Mouse (Mus musculus) liver, adult 2 months (tissue): ENCODE results near the gene Dusp16. TPM values are rescaled to one million over a fixed set of nuclear protein-coding genes. Genes with fewer than 3 reads are reported as not detected.
A peak's percentile ranks its signal among the peaks of the same experiment; 100 is the strongest.

Source experiments
- DNase-seq: peaks from one replicate; pipeline ENCODE4 v3.0.0-alpha.2; 2011; ENCODE audit warnings: low read depth, low spot score; ENCODE audit errors: extremely low read depth
- H3K27ac ChIP-seq: fragments of 200-500 bp; replicated peaks from 2 replicates; pipeline ENCODE4 v1.5.1; 2012; ENCODE audit warnings: low read depth, mild to moderate bottlenecking, control low read depth, inconsistent platforms, low read length; ENCODE audit not compliant: insufficient read depth
- H3K27me3 ChIP-seq: fragments of 200-500 bp; 2 replicates; pipeline ENCODE4 v1.6.1; 2012; ENCODE audit warnings: mild to moderate bottlenecking, moderate library complexity, low read length, inconsistent platforms; ENCODE audit not compliant: control insufficient read depth, insufficient read depth
- H3K36me3 ChIP-seq: fragments of 200-500 bp; 2 replicates; pipeline ENCODE4 v1.6.1; 2012; ENCODE audit warnings: low read length, inconsistent platforms; ENCODE audit not compliant: control insufficient read depth, insufficient read depth
- H3K4me1 ChIP-seq: fragments of 200-500 bp; 2 replicates; pipeline ENCODE4 v1.6.1; 2011; ENCODE audit warnings: low read length; ENCODE audit not compliant: control insufficient read depth, insufficient read depth
- H3K4me3 ChIP-seq: fragments of 200-500 bp; 2 replicates; pipeline ENCODE4 v1.5.1; 2011; ENCODE audit warnings: low read depth, mild to moderate bottlenecking, control low read depth, low read length, moderate library complexity; ENCODE audit not compliant: insufficient read depth
- H3K79me2 ChIP-seq: fragments of 200-500 bp; 2 replicates; pipeline ENCODE4 v1.6.1; 2012; ENCODE audit warnings: inconsistent platforms, mild to moderate bottlenecking, low read length, moderate library complexity; ENCODE audit not compliant: control insufficient read depth, insufficient read depth
- H3K9ac ChIP-seq: fragments of 200-500 bp; 2 replicates; pipeline ENCODE4 v1.6.1; 2012; ENCODE audit warnings: low read depth, mild to moderate bottlenecking, control low read depth, inconsistent platforms, low read length
- CTCF ChIP-seq: fragments of 200-500 bp; IDR thresholded peaks from 2 replicates; pipeline ENCODE4 v1.5.1; 2011; ENCODE audit warnings: low read depth, low read length, control low read depth
- POLR2A ChIP-seq: fragments of 200-500 bp; IDR thresholded peaks from 2 replicates; pipeline ENCODE4 v1.6.1; 2011; ENCODE audit warnings: low read length, control low read depth; ENCODE audit not compliant: insufficient read depth; ENCODE audit errors: extremely low read depth
- WGBS: fragments of 180-500 bp; shearing (Covaris S2); methylation state at CpG from one replicate; pipeline ENCODE4 v1.1.7; 2018; 5-methylcytosine and 5-hydroxymethylcytosine counted together
- polyA plus RNA-seq: library from polyadenylated mRNA; depleted of rRNA; stranded (reverse); fragments of >200 nt; gene quantifications from 2 replicates; pipeline ENCODE4 v1.2.3, GENCODE M21; 2012
- total RNA-seq: library from RNA; depleted of rRNA; stranded (reverse); fragments of >200 nt; gene quantifications from 2 replicates; pipeline ENCODE4 v1.2.3, GENCODE M21; 2014

Gene Dusp16
- total and polyA plus RNA-seq, 2 experiments = 19.7 to 20.0 TPM

- peaks cover 6% of the 10 kb centered on the region; the same call in 1 of the 2 replicates for H3K4me1 ChIP-seq
- 86% methylated on average over 10 of the region's 10 CpGs for WGBS
- H3K27me3 ChIP-seq = no peaks in the 10 kb centered on the region
- H3K4me3 ChIP-seq = no peak overlapping the region
- peak; percentile 33 for DNase-seq
- no peak overlapping the region for H3K27ac ChIP-seq
- no peak overlapping the region for H3K9ac ChIP-seq
- H3K36me3 ChIP-seq = no peaks in the 10 kb centered on the region
- TF ChIP-seq POLR2A (no peak), CTCF (no peak)
- H3K79me2 ChIP-seq = no peaks in the 10 kb centered on the region; the same call in 1 of the 2 replicates
Observed at GRCm38 (mm10) chr6:134796297-134796696, 3.9 kb upstream of the Dusp16 start.

- Histone ChIP-seq H3K4me1 (peaks cover 8% of the 10 kb centered on the region; the same call in 1 of the 2 replicates), H3K79me2 (no peaks in the 10 kb centered on the region; the same call in 1 of the 2 replicates), H3K27me3 (no peaks in the 10 kb centered on the region), H3K27ac (peak overlapping the region; percentile 23), H3K4me3 (no peak overlapping the region), H3K9ac (peak overlapping the region; percentile 15), H3K36me3 (no peaks in the 10 kb centered on the region)
- peak; percentile 97 for TF ChIP-seq CTCF
- no peak for TF ChIP-seq POLR2A
- peak; percentile 75 for DNase-seq
- 11% methylated on average over 21 of the region's 21 CpGs for WGBS
Observed at GRCm38 (mm10) chr6:134793911-134794520, 1.6 kb upstream of the Dusp16 start.

- DNase-seq = no peak
- Histone ChIP-seq H3K27ac (peak overlapping the region; percentile 96), H3K4me1 (peaks cover 8% of the 10 kb centered on the region; the same call in 1 of the 2 replicates), H3K36me3 (no peaks in the 10 kb centered on the region), H3K79me2 (peaks cover 1% of the 10 kb centered on the region; the same call in 1 of the 2 replicates), H3K9ac (peak overlapping the region; percentile 100), H3K4me3 (peak overlapping the region; percentile 93), H3K27me3 (no peaks in the 10 kb centered on the region)
- TF ChIP-seq POLR2A (no peak), CTCF (no peak)
- WGBS = 54% methylated on average over 21 of the region's 21 CpGs
Observed at GRCm38 (mm10) chr6:134793046-134793806, 801 bp upstream of the Dusp16 start.

- DNase-seq = peak; percentile 97
- peak overlapping the region; percentile 96 for H3K4me3 ChIP-seq
- no peaks in the 10 kb centered on the region for H3K27me3 ChIP-seq
- TF ChIP-seq POLR2A = no peak
- H3K9ac ChIP-seq = peak overlapping the region; percentile 100
- H3K36me3 ChIP-seq = peaks cover 4% of the 10 kb centered on the region
- H3K79me2 ChIP-seq = peaks cover 9% of the 10 kb centered on the region; the same call in 1 of the 2 replicates
- peaks cover 9% of the 10 kb centered on the region; the same call in 1 of the 2 replicates for H3K4me1 ChIP-seq
- WGBS = 8% methylated on average over 46 of the region's 46 CpGs
- peak overlapping the region; percentile 98 for H3K27ac ChIP-seq
Observed at GRCm38 (mm10) chr6:134791251-134792118, 940 bp downstream of the Dusp16 start.

- no peaks in the 10 kb centered on the region for H3K27me3 ChIP-seq
- 89% methylated on average over 6 of the region's 6 CpGs for WGBS
- H3K79me2 ChIP-seq = peaks cover 14% of the 10 kb centered on the region; the same call in 1 of the 2 replicates
- peaks cover 10% of the 10 kb centered on the region; the same call in 1 of the 2 replicates for H3K4me1 ChIP-seq
- H3K27ac ChIP-seq = no peak overlapping the region
- TF ChIP-seq POLR2A (no peak), CTCF (no peak)
- no peak overlapping the region for H3K9ac ChIP-seq
- no peak overlapping the region for H3K4me3 ChIP-seq
- H3K36me3 ChIP-seq = peaks cover 4% of the 10 kb centered on the region
- DNase-seq = no peak
Observed at GRCm38 (mm10) chr6:134789100-134789499, 3.3 kb downstream of the Dusp16 start.
